Mouse (Mus musculus) heart, embryonic 11.5 days (tissue): ENCODE data around the gene Ndel1. TPM values are rescaled to one million over a fixed set of nuclear protein-coding genes. Genes with fewer than 3 reads are reported as not detected.

ENCODE experiments used
- ATAC-seq: fragments of 200-750 bp; cut with Nextera tagmentation; replicated peaks from 2 replicates; pipeline ENCODE4 v1.8.0; 2017; ENCODE audit warnings: moderate library complexity; ENCODE audit not compliant: insufficient number of reproducible peaks, low FRiP score, low TSS enrichment
- H3K27ac ChIP-seq: fragments of 300-500 bp; sonication (generic); 2 replicates; pipeline ENCODE4 v1.5.1; 2014; ENCODE audit warnings: mild to moderate bottlenecking, low read depth, low read length
- H3K27me3 ChIP-seq: fragments of 300-500 bp; sonication (generic); 2 replicates; pipeline ENCODE4 v1.6.1; 2014; ENCODE audit warnings: mild to moderate bottlenecking, low read length, mixed read lengths; ENCODE audit not compliant: control insufficient read depth, insufficient read depth
- H3K36me3 ChIP-seq: fragments of 300-500 bp; sonication (generic); 2 replicates; pipeline ENCODE4 v1.6.1; 2014; ENCODE audit warnings: mild to moderate bottlenecking, low read length, moderate library complexity, mixed read lengths; ENCODE audit not compliant: control insufficient read depth, insufficient read depth
- H3K4me1 ChIP-seq: fragments of 300-500 bp; sonication (generic); 2 replicates; pipeline ENCODE4 v1.6.1; 2014; ENCODE audit warnings: low read length; ENCODE audit not compliant: control insufficient read depth, insufficient read depth
- H3K4me2 ChIP-seq: fragments of 300-500 bp; sonication (generic); 2 replicates; pipeline ENCODE4 v1.6.1; 2014; ENCODE audit warnings: mild to moderate bottlenecking, moderate library complexity
- H3K4me3 ChIP-seq: fragments of 300-500 bp; sonication (generic); 2 replicates; pipeline ENCODE4 v1.5.1; 2014; ENCODE audit warnings: low read depth, low read length
- H3K9ac ChIP-seq: fragments of 300-500 bp; sonication (generic); 2 replicates; pipeline ENCODE4 v1.6.1; 2014; ENCODE audit warnings: mild to moderate bottlenecking, low read depth, low read length, moderate library complexity
- H3K9me3 ChIP-seq: fragments of 300-500 bp; sonication (generic); replicated peaks from 2 replicates; pipeline ENCODE4 v1.6.1; 2016; ENCODE audit warnings: low read length; ENCODE audit not compliant: control insufficient read depth
- WGBS: fragments of 180-500 bp; shearing (Covaris S2); extraction: QIAGEN DNeasy Blood & Tissue Kit; methylation state at CpG from one replicate; pipeline ENCODE4 v1.1.7; 2014; ENCODE audit not compliant: insufficient replicate concordance; 5-methylcytosine and 5-hydroxymethylcytosine counted together
- polyA plus RNA-seq: library from polyadenylated mRNA; unstranded; fragments of >200 nt; fragmentation: Nextera tagmentation; extraction: Ambion mirVana; gene quantifications from 2 replicates; pipeline ENCODE4 v1.2.1, GENCODE M21; 2014

The Ndel1 gene
- polyA plus RNA-seq, 1 experiment from 2014 or later = 52.5 TPM

DNA sequence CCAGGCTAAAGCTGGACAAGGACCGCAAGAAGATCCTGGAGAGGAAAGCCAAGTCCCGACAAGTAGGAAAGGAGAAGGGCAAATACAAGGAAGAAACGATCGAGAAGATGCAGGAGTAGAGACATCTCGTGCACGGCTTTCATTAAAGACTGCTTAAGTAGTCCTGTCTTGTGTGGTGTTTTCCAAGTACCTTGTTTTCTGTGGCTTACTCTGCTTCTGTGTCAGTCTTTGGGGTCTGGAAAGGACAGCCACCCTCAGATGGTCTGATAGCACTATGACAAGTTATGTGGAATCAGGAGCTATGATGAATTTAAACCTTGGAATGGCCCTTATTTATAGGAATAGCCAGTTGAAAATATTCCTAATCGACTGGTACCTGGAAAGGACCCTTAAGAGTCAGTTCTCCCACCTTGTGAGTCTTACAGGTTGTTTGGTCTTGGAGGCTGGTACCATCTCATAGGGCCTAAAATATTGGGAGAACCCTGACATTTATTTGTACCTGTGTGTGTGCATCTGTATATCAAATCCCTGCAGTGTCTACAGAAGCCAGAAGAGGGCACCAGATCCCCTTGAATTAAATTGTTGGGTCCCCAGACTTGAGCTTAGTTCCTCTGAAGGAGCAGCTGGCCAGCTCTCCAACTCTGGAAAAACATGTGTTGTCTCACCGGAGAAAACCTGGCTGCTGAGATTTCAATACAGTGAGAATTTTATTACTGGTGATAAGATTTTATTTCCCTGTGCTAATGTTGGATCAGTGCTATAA is 32.9 kb upstream of the Ndel1 start:
- Histone ChIP-seq H3K36me3 (peaks cover 26% of the 10 kb centered on the region), H3K27me3 (0 out of 2 replicates have a peak, but pooled peaks cover 2% of the 10 kb centered on the region), H3K4me3 (no peak overlapping the region), H3K4me1 (peaks cover 10% of the 10 kb centered on the region; the same call in 1 of the 2 replicates), H3K9ac (no peak overlapping the region), H3K9me3 (no peaks in the 10 kb centered on the region), H3K4me2 (no peak overlapping the region), H3K27ac (no peak overlapping the region)
- WGBS = 86% methylated on average over 8 of the region's 8 CpGs
- no peak for ATAC-seq

DNA sequence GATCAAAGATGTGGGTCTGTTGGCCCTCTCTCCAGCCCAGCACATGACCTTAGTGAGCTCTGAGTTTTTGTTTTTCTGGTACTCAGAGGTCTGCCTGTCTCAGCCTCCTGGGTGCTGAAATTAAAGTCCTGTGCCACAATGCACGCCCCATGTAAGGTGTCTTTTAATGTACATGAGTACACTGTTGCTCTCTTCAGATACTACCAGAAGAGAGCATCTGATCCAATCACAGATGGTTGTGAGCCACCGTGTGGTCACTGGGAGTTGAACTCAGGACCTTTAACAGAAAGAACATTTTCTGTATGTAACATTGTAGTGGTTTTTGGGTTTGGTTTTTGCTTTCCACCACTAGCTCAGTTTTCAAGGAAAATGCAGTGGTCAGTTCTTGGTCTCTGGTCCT is 32.1 kb upstream of the Ndel1 start:
- Histone ChIP-seq H3K27ac (no peak overlapping the region), H3K4me3 (no peak overlapping the region), H3K36me3 (peaks cover 26% of the 10 kb centered on the region), H3K4me2 (no peak overlapping the region), H3K9me3 (no peaks in the 10 kb centered on the region), H3K4me1 (peaks cover 8% of the 10 kb centered on the region; the same call in 1 of the 2 replicates), H3K9ac (no peak overlapping the region), H3K27me3 (0 out of 2 replicates have a peak, but pooled peaks cover 2% of the 10 kb centered on the region)
- 93% methylated on average over 2 of the region's 2 CpGs for WGBS
- ATAC-seq = no peak

DNA sequence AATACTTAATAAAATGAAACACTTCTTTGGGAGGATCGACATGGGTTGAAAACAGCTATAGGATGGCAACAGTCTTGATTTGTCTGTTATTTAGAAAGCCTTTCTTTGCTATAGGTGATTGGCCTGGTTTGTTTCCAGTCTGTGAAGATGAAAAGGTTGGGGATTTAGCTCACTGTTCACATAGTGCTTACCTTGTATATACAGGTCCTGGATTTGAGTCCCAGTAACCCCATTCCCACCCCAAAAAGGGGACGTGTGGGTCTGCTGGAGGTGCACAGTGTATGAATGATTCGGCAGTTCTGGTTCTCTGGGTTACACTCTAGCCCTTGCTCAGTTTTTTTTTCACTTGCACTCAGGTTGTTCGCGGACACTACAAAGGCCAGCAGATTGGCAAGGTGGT is 31.2 kb upstream of the Ndel1 start:
- no peak for ATAC-seq
- Histone ChIP-seq H3K4me2 (peak overlapping the region; percentile 82), H3K9me3 (no peaks in the 10 kb centered on the region), H3K4me1 (peaks cover 7% of the 10 kb centered on the region; the same call in 1 of the 2 replicates), H3K36me3 (peaks cover 26% of the 10 kb centered on the region), H3K27me3 (0 out of 2 replicates have a peak, but pooled peaks cover 2% of the 10 kb centered on the region), H3K9ac (peak overlapping the region; percentile 99; the same call in 1 of the 2 replicates), H3K4me3 (peak overlapping the region; percentile 93), H3K27ac (no peak overlapping the region)
- WGBS = 70% methylated on average over 5 of the region's 5 CpGs

DNA sequence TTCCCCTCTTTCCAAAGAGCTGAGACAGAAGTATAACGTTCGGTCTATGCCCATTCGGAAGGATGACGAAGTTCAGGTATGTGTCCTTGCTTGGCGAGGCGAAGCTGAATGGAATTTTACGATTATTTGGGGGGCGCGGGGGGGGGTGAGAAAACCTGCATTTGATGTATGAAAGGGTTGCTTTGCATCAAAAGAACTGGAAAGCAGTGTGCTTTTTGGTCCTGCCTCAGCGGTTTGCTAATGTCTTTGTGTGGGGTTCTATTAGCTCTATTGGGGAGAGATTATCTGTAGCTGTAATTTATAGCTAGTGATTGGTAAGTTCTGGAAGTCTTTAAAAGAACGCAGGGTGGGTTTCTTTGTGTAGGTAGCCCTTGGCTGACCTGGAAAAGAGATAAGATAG is 30.7 kb upstream of the Ndel1 start:
- Histone ChIP-seq H3K4me3 (peak overlapping the region; percentile 93), H3K4me2 (peak overlapping the region; percentile 82), H3K9ac (peak overlapping the region; percentile 99), H3K27me3 (0 out of 2 replicates have a peak, but pooled peaks cover 2% of the 10 kb centered on the region), H3K27ac (no peak overlapping the region), H3K36me3 (peaks cover 26% of the 10 kb centered on the region), H3K9me3 (no peaks in the 10 kb centered on the region), H3K4me1 (peaks cover 7% of the 10 kb centered on the region; the same call in 1 of the 2 replicates)
- no peak for ATAC-seq
- WGBS = 5% methylated on average over 11 of the region's 11 CpGs

DNA sequence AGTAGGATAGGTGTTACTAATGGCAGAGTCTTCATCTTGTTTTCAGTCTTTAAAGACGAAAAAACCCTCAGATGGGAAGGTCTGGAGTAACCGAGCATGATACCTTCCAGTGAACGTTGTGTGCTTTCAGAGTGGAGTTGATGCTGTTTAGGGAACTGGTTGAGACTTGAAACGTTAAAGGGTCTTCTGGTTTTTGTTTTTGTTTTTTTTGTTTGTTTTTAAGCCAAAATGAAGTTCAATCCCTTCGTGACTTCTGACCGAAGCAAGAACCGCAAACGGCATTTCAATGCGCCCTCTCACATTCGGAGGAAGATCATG is 30.3 kb upstream of the Ndel1 start:
- H3K4me2 ChIP-seq = peak overlapping the region; percentile 82
- H3K9ac ChIP-seq = peak overlapping the region; percentile 99
- WGBS = 2% methylated on average over 10 of the region's 10 CpGs
- ATAC-seq = no peak
- H3K4me1 ChIP-seq = peaks cover 7% of the 10 kb centered on the region; the same call in 1 of the 2 replicates
- H3K9me3 ChIP-seq = no peaks in the 10 kb centered on the region
- H3K27me3 ChIP-seq = 0 out of 2 replicates have a peak, but pooled peaks cover 2% of the 10 kb centered on the region
- peak overlapping the region; percentile 87 for H3K27ac ChIP-seq
- H3K36me3 ChIP-seq = peaks cover 26% of the 10 kb centered on the region
- H3K4me3 ChIP-seq = peak overlapping the region; percentile 93

DNA sequence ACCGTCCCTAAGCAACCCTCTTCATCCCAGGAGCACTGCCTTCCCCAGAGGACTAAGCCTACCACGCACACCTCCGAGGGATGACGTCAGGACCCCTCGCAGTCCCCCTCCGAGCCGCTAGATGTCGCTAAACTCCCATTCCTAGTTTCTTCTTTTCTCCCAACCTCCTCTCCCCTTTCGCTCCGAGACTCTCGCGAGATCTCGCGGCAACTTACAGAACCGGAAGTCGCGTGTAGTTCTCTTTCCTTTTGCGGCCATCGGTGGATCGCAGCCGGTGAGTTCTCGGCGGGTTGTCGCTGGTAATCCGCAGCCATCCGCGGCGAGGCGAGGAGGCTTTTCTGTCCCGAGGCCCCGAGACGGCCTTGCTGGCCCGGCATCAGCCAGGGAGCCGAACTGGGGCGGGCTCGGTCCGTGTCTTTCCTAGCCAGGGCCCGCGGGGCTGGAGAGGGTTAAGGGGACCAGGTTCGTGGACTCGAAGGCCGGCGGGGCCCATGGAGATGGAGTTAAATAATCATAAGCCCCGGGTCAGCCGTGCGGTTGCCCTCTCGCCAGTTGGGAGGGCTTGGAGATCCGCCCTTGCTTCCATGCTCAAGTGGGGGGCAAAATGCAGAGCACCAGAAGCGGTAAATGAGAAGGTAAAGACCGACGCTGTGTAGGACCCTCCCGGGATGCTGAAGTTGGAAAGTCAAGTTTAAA is 29.8 kb upstream of the Ndel1 start, which contains the start of gene Rpl26:
Rpl26 (plus strand) TSS at position 233 of the 696 bp plus-strand sequence.
- Histone ChIP-seq H3K27ac (peak within 1 kb of the TSS; percentile 87), H3K9me3 (no peaks in the 10 kb centered on the region), H3K9ac (peak within 1 kb of the TSS; percentile 99), H3K4me2 (peak within 1 kb of the TSS; percentile 82), H3K4me1 (peaks cover 7% of the 10 kb centered on the region; the same call in 1 of the 2 replicates), H3K27me3 (0 out of 2 replicates have a peak, but pooled peaks cover 2% of the 10 kb centered on the region), H3K36me3 (peaks cover 26% of the 10 kb centered on the region), H3K4me3 (peak within 1 kb of the TSS; percentile 93)
- WGBS = under 1% methylated on average over 52 of the region's 52 CpGs
- peak; percentile 76 for ATAC-seq

DNA sequence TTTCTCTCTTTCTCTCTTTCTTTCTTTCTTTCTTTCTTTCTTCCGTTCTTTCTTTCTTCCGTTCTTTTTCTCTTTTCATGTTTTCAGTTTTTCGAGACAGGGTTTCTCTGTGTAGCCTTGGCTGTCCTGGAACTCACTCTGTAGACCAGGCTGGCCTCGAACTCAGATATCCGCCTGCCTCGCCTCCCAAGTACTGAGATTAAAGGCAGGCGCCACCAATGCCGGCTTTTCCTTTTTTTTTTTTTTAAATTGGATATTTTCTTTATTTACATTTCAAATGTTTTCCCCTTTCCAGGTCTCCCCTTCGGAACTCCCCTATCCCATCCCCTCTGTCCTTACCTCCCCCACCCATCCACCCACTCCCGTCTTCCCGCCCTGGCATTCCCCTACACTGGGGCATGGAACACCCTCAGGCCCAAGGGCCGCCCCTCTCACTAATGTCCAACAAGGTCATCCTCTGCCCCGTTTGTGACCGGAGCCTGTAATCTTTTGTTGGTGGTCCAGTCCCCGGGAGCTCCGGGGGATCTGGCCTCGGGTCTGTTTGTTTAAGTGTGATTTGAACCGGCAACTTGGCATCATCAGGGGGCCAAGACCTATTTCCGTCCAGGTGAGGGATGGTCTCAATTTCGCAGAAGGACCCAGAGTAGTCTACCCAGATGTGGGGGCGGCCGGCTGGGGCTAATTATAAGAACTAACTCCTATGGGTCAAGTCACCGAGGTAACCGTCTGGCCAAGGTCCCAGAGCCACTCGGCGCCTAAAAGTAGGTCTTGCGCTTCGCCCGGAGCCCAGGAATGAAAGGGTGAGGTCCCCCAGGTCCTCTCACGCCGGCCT is 29.1 kb upstream of the Ndel1 start:
- 0 out of 2 replicates have a peak, but pooled peaks have one; percentile 40 for ATAC-seq

DNA sequence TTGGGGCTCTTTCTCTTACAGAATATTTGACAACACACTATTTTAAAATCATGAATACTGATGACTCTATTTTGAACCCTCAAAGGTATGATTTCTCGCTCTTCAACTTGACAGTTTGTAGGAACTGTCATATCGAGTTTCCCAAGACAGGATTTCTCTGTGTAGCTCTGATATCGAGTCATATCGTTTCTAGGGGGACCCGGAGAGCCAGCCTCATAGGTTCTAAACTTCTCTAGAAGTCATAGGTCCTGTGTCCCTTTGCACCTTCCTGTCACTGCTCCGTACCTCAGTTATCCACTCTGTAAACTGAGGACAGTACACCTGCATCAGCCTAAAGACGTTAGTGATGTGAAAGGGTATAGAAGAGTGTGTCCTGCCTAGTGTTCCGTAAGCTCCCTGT is 28.2 kb upstream of the Ndel1 start:
- H3K27me3 ChIP-seq = 0 out of 2 replicates have a peak, but pooled peaks cover 2% of the 10 kb centered on the region
- peaks cover 15% of the 10 kb centered on the region for H3K36me3 ChIP-seq
- ATAC-seq = no peak
- no peak overlapping the region for H3K27ac ChIP-seq
- H3K4me2 ChIP-seq = no peak overlapping the region
- H3K4me3 ChIP-seq = no peak overlapping the region
- H3K4me1 ChIP-seq = peaks cover 7% of the 10 kb centered on the region; the same call in 1 of the 2 replicates
- WGBS = 83% methylated on average over 8 of the region's 8 CpGs
- no peak overlapping the region for H3K9ac ChIP-seq
- no peaks in the 10 kb centered on the region for H3K9me3 ChIP-seq

More for the DNA sequence above, 29.1 kb upstream of the Ndel1 start:
- WGBS = 22% methylated on average over 31 of the region's 31 CpGs
- no peak overlapping the region for H3K27ac ChIP-seq
- H3K9ac ChIP-seq = peak overlapping the region; percentile 67
- peak overlapping the region; percentile 68 for H3K4me2 ChIP-seq
- peaks cover 7% of the 10 kb centered on the region; the same call in 1 of the 2 replicates for H3K4me1 ChIP-seq
- H3K4me3 ChIP-seq = peak overlapping the region; percentile 93
- 0 out of 2 replicates have a peak, but pooled peaks cover 2% of the 10 kb centered on the region for H3K27me3 ChIP-seq
- H3K36me3 ChIP-seq = peaks cover 21% of the 10 kb centered on the region
- H3K9me3 ChIP-seq = no peaks in the 10 kb centered on the region
